Mouse (Mus musculus) liver, adult 2 months (tissue): Measurements from ENCODE around the gene Olfr115. TPM values are rescaled to one million over a fixed set of nuclear protein-coding genes. Genes with fewer than 3 reads are reported as not detected.

Source experiments
- DNase-seq: peaks from one replicate; pipeline ENCODE4 v3.0.0-alpha.2; 2011; ENCODE audit warnings: low read depth, low spot score; ENCODE audit errors: extremely low read depth
- H3K27ac ChIP-seq: fragments of 200-500 bp; replicated peaks from 2 replicates; pipeline ENCODE4 v1.5.1; 2012; ENCODE audit warnings: low read depth, mild to moderate bottlenecking, control low read depth, inconsistent platforms, low read length; ENCODE audit not compliant: insufficient read depth
- H3K27me3 ChIP-seq: fragments of 200-500 bp; 2 replicates; pipeline ENCODE4 v1.6.1; 2012; ENCODE audit warnings: mild to moderate bottlenecking, moderate library complexity, low read length, inconsistent platforms; ENCODE audit not compliant: control insufficient read depth, insufficient read depth
- H3K36me3 ChIP-seq: fragments of 200-500 bp; 2 replicates; pipeline ENCODE4 v1.6.1; 2012; ENCODE audit warnings: low read length, inconsistent platforms; ENCODE audit not compliant: control insufficient read depth, insufficient read depth
- H3K4me1 ChIP-seq: fragments of 200-500 bp; 2 replicates; pipeline ENCODE4 v1.6.1; 2011; ENCODE audit warnings: low read length; ENCODE audit not compliant: control insufficient read depth, insufficient read depth
- H3K4me3 ChIP-seq: fragments of 200-500 bp; 2 replicates; pipeline ENCODE4 v1.5.1; 2011; ENCODE audit warnings: low read depth, mild to moderate bottlenecking, control low read depth, low read length, moderate library complexity; ENCODE audit not compliant: insufficient read depth
- H3K79me2 ChIP-seq: fragments of 200-500 bp; 2 replicates; pipeline ENCODE4 v1.6.1; 2012; ENCODE audit warnings: inconsistent platforms, mild to moderate bottlenecking, low read length, moderate library complexity; ENCODE audit not compliant: control insufficient read depth, insufficient read depth
- H3K9ac ChIP-seq: fragments of 200-500 bp; 2 replicates; pipeline ENCODE4 v1.6.1; 2012; ENCODE audit warnings: low read depth, mild to moderate bottlenecking, control low read depth, inconsistent platforms, low read length
- CTCF ChIP-seq: fragments of 200-500 bp; IDR thresholded peaks from 2 replicates; pipeline ENCODE4 v1.5.1; 2011; ENCODE audit warnings: low read depth, low read length, control low read depth
- POLR2A ChIP-seq: fragments of 200-500 bp; IDR thresholded peaks from 2 replicates; pipeline ENCODE4 v1.6.1; 2011; ENCODE audit warnings: low read length, control low read depth; ENCODE audit not compliant: insufficient read depth; ENCODE audit errors: extremely low read depth
- WGBS: fragments of 180-500 bp; shearing (Covaris S2); methylation state at CpG from one replicate; pipeline ENCODE4 v1.1.7; 2018; 5-methylcytosine and 5-hydroxymethylcytosine counted together
- polyA plus RNA-seq: library from polyadenylated mRNA; depleted of rRNA; stranded (reverse); fragments of >200 nt; gene quantifications from 2 replicates; pipeline ENCODE4 v1.2.3, GENCODE M21; 2012; rRNA removed
- total RNA-seq: library from RNA; depleted of rRNA; stranded (reverse); fragments of >200 nt; gene quantifications from 2 replicates; pipeline ENCODE4 v1.2.3, GENCODE M21; 2014; rRNA removed

Olfr115 gene
- total RNA-seq = not detected in 2 replicates
- polyA plus RNA-seq = not detected in 2 replicates

DNA sequence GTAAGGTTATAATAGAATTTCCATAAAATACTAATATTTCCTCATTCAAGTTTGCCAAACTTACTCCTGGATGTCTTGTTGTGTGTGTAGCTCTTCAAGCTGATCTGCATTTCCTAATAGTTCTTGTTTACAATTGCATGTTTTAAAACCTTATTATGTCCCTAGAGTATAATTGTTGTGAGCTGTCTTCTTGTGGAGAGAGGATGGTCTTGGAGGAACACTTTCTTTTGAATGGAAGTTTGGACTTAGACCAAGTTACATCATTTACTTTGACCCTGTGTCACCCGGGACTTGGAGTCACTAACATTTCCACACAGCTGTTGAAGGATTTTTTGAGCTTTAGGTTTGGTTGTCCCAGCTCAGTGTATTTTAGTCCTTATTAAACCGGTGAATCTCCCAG, at the start of gene Olfr115, which contains the start of gene Olfr116:
Olfr115 (minus strand) TSS at position 101 of the 400 bp plus-strand sequence.
Olfr116 (minus strand) TSS at position 191 of the 400 bp plus-strand sequence.
- H3K4me1 ChIP-seq = no peaks in the 10 kb centered on the region
- no peak within 1 kb of the TSS for H3K4me3 ChIP-seq
- H3K27ac ChIP-seq = no peak within 1 kb of the TSS
- H3K79me2 ChIP-seq = no peaks in the 10 kb centered on the region
- DNase-seq = no peak
- H3K36me3 ChIP-seq = no peaks in the 10 kb centered on the region
- 74% methylated on average over 2 of the region's 2 CpGs for WGBS
- TF ChIP-seq POLR2A (no peak), CTCF (no peak)
- H3K9ac ChIP-seq = no peak within 1 kb of the TSS
- H3K27me3 ChIP-seq = no peaks in the 10 kb centered on the region

DNA sequence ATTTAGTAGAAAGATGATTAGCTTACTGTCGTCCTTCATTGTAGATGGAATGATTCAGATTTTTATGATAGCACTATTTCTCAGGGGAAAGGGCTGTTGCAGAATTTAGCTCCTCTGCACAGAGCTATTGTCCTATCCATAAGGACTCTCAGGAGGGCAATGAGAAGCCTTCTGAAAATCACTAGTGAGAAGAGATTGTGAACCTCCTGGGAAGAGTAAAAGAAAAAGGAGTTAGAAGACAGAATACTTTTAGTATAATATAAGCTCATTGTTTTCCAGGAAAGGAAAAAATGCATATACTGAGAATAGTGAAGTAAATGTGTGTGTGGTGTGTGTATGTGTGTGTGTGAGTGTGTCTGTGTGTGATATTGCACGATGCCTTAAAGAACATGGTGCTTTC, 39.8 kb upstream of the Olfr115 start, which contains the start of gene Olfr118:
Olfr118 (plus strand) TSS at position 301 of the 400 bp plus-strand sequence.
- WGBS = 40% methylated on average over 2 of the region's 2 CpGs
- no peaks in the 10 kb centered on the region for H3K27me3 ChIP-seq
- no peaks in the 10 kb centered on the region for H3K36me3 ChIP-seq
- no peak within 1 kb of the TSS for H3K4me3 ChIP-seq
- no peaks in the 10 kb centered on the region for H3K79me2 ChIP-seq
- no peaks in the 10 kb centered on the region for H3K4me1 ChIP-seq
- no peak for DNase-seq
- H3K9ac ChIP-seq = no peak within 1 kb of the TSS
- no peak within 1 kb of the TSS for H3K27ac ChIP-seq
- TF ChIP-seq CTCF (no peak), POLR2A (no peak)

DNA sequence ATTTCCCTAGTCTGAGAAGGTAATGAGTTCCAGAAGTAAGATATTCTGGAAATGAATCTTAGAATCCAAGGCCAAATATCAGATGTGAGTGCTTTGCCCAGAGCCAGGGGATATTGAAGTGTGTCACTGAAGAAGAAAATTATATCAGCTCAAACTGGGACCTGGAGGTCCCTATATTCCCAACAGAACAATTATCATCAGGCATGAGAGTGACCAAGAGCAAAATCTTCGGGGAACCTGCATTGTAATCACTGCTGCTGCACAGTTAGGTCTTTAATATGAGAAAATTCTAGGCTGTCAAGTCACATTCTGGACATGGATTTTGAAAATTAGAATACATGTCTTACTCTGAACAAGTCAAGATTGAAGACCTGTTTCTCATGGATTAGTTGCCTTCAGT, 36.8 kb upstream of the Olfr115 start, which contains the start of gene Olfr117:
Olfr117 (minus strand) TSS at position 101 of the 400 bp plus-strand sequence.
- H3K4me3 ChIP-seq = no peak within 1 kb of the TSS
- H3K36me3 ChIP-seq = no peaks in the 10 kb centered on the region
- TF ChIP-seq CTCF (no peak), POLR2A (no peak)
- no peaks in the 10 kb centered on the region for H3K79me2 ChIP-seq
- H3K27ac ChIP-seq = no peak within 1 kb of the TSS
- H3K27me3 ChIP-seq = no peaks in the 10 kb centered on the region
- DNase-seq = no peak
- 48% methylated on average over 1 of the region's 1 CpGs for WGBS
- no peaks in the 10 kb centered on the region for H3K4me1 ChIP-seq
- H3K9ac ChIP-seq = no peak within 1 kb of the TSS

DNA sequence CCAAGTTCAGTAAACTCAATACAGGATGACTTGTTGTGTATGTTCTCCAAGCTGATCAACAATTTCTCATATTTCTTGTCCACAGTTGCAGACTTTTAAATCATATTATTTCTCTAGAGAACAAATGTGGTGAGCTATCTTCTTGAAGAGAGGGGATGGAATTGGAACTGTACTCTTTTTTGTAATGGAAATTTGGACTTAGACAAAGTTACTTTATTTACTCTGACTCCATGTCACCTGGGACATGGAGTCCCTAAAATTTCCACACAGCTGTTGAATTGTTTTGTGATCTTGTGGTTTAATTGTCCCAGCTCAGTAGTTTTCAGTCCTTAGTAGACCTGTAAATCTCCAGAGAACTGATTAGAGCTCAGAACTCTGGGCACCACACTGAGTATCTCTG, 34.3 kb downstream of the Olfr115 start, which contains the start of gene Olfr114:
Olfr114 (minus strand) TSS at position 101 of the 400 bp plus-strand sequence.
- DNase-seq = no peak
- Histone ChIP-seq H3K4me1 (no peaks in the 10 kb centered on the region), H3K27ac (no peak within 1 kb of the TSS), H3K27me3 (no peaks in the 10 kb centered on the region), H3K36me3 (no peaks in the 10 kb centered on the region), H3K9ac (no peak within 1 kb of the TSS), H3K4me3 (no peak within 1 kb of the TSS), H3K79me2 (no peaks in the 10 kb centered on the region)
- TF ChIP-seq POLR2A (no peak), CTCF (no peak)

DNA sequence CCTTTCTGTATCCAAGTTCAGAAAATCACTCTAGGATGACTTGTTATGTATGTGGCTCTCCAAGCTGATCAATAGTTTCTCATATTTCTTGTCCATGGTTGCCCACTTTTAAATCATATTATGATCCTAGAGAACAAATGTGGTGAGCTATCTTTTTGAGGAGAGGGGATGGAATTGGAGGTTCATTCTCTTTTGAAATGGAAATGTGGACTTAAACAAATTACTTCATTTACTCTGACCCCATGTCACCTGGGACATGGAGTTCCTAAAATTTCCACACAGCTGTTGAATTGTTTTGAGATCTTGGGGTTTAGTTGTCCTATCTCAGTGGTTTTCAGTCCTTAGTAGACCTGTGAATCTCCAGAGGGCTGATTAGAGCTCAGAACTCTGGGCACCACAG, 49.3 kb downstream of the Olfr115 start, which contains the start of gene Olfr113:
Olfr113 (minus strand) TSS at position 101 of the 400 bp plus-strand sequence.
- Histone ChIP-seq H3K27ac (no peak within 1 kb of the TSS), H3K4me3 (no peak within 1 kb of the TSS), H3K27me3 (no peaks in the 10 kb centered on the region), H3K4me1 (no peaks in the 10 kb centered on the region), H3K36me3 (no peaks in the 10 kb centered on the region), H3K9ac (no peak within 1 kb of the TSS), H3K79me2 (no peaks in the 10 kb centered on the region)
- TF ChIP-seq CTCF = no peak
- TF ChIP-seq POLR2A = no peak
- DNase-seq = no peak

DNA sequence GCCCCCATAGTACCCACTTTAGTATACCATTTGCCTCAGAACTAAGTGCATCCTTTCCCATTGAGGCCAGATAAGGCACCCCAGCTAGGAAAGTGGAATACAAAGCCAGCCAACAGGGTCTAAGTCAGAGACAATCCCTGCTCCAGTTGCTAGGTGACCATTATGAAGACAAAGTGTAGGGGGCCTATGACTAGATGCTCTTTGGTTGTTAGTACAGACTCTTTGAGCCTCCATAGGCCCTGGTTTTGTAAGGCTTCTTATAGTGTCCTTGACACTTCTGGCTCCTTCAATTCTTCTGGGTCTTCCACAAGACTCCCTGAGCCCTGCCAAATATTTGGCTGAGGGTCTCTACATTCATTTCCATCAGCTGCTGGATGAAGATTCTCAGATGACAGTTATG, 57.6 kb downstream of the Olfr115 start, which contains the start of gene Olfr112:
Olfr112 (minus strand) TSS at position 101 of the 400 bp plus-strand sequence.
- TF ChIP-seq CTCF (no peak), POLR2A (no peak)
- DNase-seq = no peak
- H3K4me3 ChIP-seq = no peak within 1 kb of the TSS
- no peak within 1 kb of the TSS for H3K27ac ChIP-seq
- no peaks in the 10 kb centered on the region for H3K36me3 ChIP-seq
- no peaks in the 10 kb centered on the region for H3K79me2 ChIP-seq
- H3K4me1 ChIP-seq = no peaks in the 10 kb centered on the region
- no peak within 1 kb of the TSS for H3K9ac ChIP-seq
- H3K27me3 ChIP-seq = no peaks in the 10 kb centered on the region

Other genes with a start within 250 kb of the Olfr115 start
- gene Olfr105-ps, start 248.1 kb downstream of the Olfr115 start, total RNA-seq = not detected in 2 replicates
- gene Olfr105-ps, start 248.1 kb downstream of the Olfr115 start, polyA plus RNA-seq = not detected in 2 replicates
- not detected in 2 replicates for gene Olfr106-ps, start 236.7 kb downstream of the Olfr115 start, total RNA-seq
- not detected in 2 replicates for gene Olfr106-ps, start 236.7 kb downstream of the Olfr115 start, polyA plus RNA-seq
- gene Olfr107, start 227.9 kb downstream of the Olfr115 start, total RNA-seq = not detected in 2 replicates
- not detected in 2 replicates for gene Olfr107, start 227.9 kb downstream of the Olfr115 start, polyA plus RNA-seq
- gene Olfr108, start 181.6 kb downstream of the Olfr115 start, total RNA-seq = not detected in 2 replicates
- not detected in 2 replicates for gene Olfr108, start 181.6 kb downstream of the Olfr115 start, polyA plus RNA-seq
- not detected in 2 replicates for gene Olfr109, start 168.2 kb downstream of the Olfr115 start, total RNA-seq
- gene Olfr109, start 168.2 kb downstream of the Olfr115 start, polyA plus RNA-seq = not detected in 2 replicates
- gene H2-M2, start 143.6 kb downstream of the Olfr115 start, total RNA-seq = 0.18 and 0.54 TPM in 2 replicates
- gene H2-M2, start 143.6 kb downstream of the Olfr115 start, polyA plus RNA-seq = not detected in 2 replicates
- not detected in 2 replicates for gene Olfr110, start 134.6 kb downstream of the Olfr115 start, total RNA-seq
- not detected in 2 replicates for gene Olfr110, start 134.6 kb downstream of the Olfr115 start, polyA plus RNA-seq
- not detected in 2 replicates for gene Olfr111, start 119.1 kb downstream of the Olfr115 start, total RNA-seq
- gene Olfr111, start 119.1 kb downstream of the Olfr115 start, polyA plus RNA-seq = not detected in 2 replicates
- not detected in 2 replicates for gene Olfr112, start 57.7 kb downstream of the Olfr115 start, total RNA-seq
- gene Olfr112, start 57.7 kb downstream of the Olfr115 start, polyA plus RNA-seq = not detected in 2 replicates
- gene Olfr113, start 49.4 kb downstream of the Olfr115 start, total RNA-seq = not detected in 2 replicates
- gene Olfr113, start 49.4 kb downstream of the Olfr115 start, polyA plus RNA-seq = not detected in 2 replicates
- not detected in 2 replicates for gene Olfr114, start 34.4 kb downstream of the Olfr115 start, total RNA-seq
- not detected in 2 replicates for gene Olfr114, start 34.4 kb downstream of the Olfr115 start, polyA plus RNA-seq
- gene Olfr116, start 90 bp upstream of the Olfr115 start, total RNA-seq = not detected in 2 replicates
- gene Olfr116, start 90 bp upstream of the Olfr115 start, polyA plus RNA-seq = not detected in 2 replicates
- gene Olfr117, start 36.7 kb upstream of the Olfr115 start, total RNA-seq = not detected in 2 replicates
- not detected in 2 replicates for gene Olfr117, start 36.7 kb upstream of the Olfr115 start, polyA plus RNA-seq
- not detected in 2 replicates for gene Olfr118, start 39.9 kb upstream of the Olfr115 start, total RNA-seq
- gene Olfr118, start 39.9 kb upstream of the Olfr115 start, polyA plus RNA-seq = not detected in 2 replicates
- gene Olfr119, start 69.5 kb upstream of the Olfr115 start, total RNA-seq = not detected in 2 replicates
- not detected in 2 replicates for gene Olfr119, start 69.5 kb upstream of the Olfr115 start, polyA plus RNA-seq
- gene Olfr120, start 94.7 kb upstream of the Olfr115 start, total RNA-seq = not detected in 2 replicates
- not detected in 2 replicates for gene Olfr120, start 94.7 kb upstream of the Olfr115 start, polyA plus RNA-seq
- not detected in 2 replicates for gene Olfr121, start 121.7 kb upstream of the Olfr115 start, total RNA-seq
- not detected in 2 replicates for gene Olfr121, start 121.7 kb upstream of the Olfr115 start, polyA plus RNA-seq
- not detected in 2 replicates for gene Olfr122, start 141.5 kb upstream of the Olfr115 start, total RNA-seq
- not detected in 2 replicates for gene Olfr122, start 141.5 kb upstream of the Olfr115 start, polyA plus RNA-seq
- gene Olfr123, start 166.4 kb upstream of the Olfr115 start, total RNA-seq = not detected in 2 replicates
- not detected in 2 replicates for gene Olfr123, start 166.4 kb upstream of the Olfr115 start, polyA plus RNA-seq
- not detected in 2 replicates for gene Olfr124, start 172.8 kb upstream of the Olfr115 start, total RNA-seq
- not detected in 2 replicates for gene Olfr124, start 172.8 kb upstream of the Olfr115 start, polyA plus RNA-seq
- gene Olfr125, start 205.8 kb upstream of the Olfr115 start, total RNA-seq = not detected in 2 replicates
- not detected in 2 replicates for gene Olfr125, start 205.8 kb upstream of the Olfr115 start, polyA plus RNA-seq
- not detected in 2 replicates for gene Olfr126, start 220.4 kb upstream of the Olfr115 start, total RNA-seq
- not detected in 2 replicates for gene Olfr126, start 220.4 kb upstream of the Olfr115 start, polyA plus RNA-seq